Mouse (Mus musculus) embryo, embryonic 11.5 days (tissue): ENCODE results near the gene Grm5.

Experiments used
- DNase-seq: peaks from one replicate; pipeline ENCODE4 v3.0.0-alpha.2; 2012; ENCODE audit warnings: low read depth, low spot score

Grm5 gene

GRCm38 (mm10) chr7:88159542-88160241, 575.7 kb downstream of the Grm5 start:
- DNase-seq, result no peak

DNA sequence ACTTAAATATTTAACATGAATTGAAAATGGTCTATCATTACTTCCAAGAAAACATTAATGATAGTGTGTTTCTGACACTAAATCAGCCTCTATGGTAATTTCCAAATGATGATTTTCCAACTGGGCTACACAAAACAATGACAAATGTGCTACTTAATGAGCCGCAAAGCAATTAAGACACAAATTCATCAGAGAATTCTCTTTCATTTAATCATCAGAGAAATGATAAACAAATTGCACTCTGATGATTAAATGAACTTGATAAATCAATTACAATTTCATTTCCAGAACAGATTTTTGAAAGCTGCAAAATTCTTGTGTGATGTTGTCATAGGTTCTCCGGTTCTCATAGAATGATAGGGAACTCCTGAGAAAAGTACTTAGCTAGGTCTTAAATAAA, 577.6 kb downstream of the Grm5 start:
- no peak for DNase-seq
